Mouse (Mus musculus) common myeloid progenitor, adult 5-6 weeks (primary cell): ENCODE data around the gene Zfp652. TPM values are rescaled to one million over a fixed set of nuclear protein-coding genes. Genes with fewer than 3 reads are reported as not detected.
"Not testable (repeated sequence)": the region's sequence is repeated elsewhere in the genome, so short reads cannot be mapped to it uniquely, and the experiment has no call there.

ENCODE experiments used
- ATAC-seq: replicated peaks from 2 replicates; pipeline ENCODE4 v1.8.0; 2016; ENCODE audit warnings: low read depth, mild to moderate bottlenecking, moderate TSS enrichment, inconsistent platforms; ENCODE audit not compliant: poor library complexity, severe bottlenecking
- total RNA-seq: library from RNA; stranded (forward); fragments of 200-1000, 187-1606 nt; gene quantifications from 2 replicates; pipeline ENCODE4 v1.2.3, GENCODE M21; 2017

Gene Zfp652
- total RNA-seq = 19.7 and 22.2 TPM in 2 replicates

- peak; percentile 76 for ATAC-seq
Measured at GRCm38 (mm10) chr11:95712563-95713224, at the start of gene Zfp652. Gene Zfp652 (plus strand): TSS chr11:95712673.

- ATAC-seq = peak; percentile 96
Measured at GRCm38 (mm10) chr11:95666529-95667149, 45.8 kb upstream of the Zfp652 start, which contains the start of gene Phb. Gene Phb (plus strand): TSS chr11:95666957.

- ATAC-seq = peak; percentile 24; the same call in 1 of the 2 replicates
Measured at GRCm38 (mm10) chr11:95667177-95667576, 45.3 kb upstream of the Zfp652 start.

- not testable (repeated sequence) for ATAC-seq
Measured at GRCm38 (mm10) chr11:95668086-95668485, 44.4 kb upstream of the Zfp652 start.

- ATAC-seq = no peak
Measured at GRCm38 (mm10) chr11:95675498-95675897, 37.0 kb upstream of the Zfp652 start.

GRCm38 (mm10) chr11:95676307-95676706 lies 36.2 kb upstream of the Zfp652 start:
- peak; percentile 43 for ATAC-seq

GRCm38 (mm10) chr11:95677925-95678701 lies 34.4 kb upstream of the Zfp652 start:
- ATAC-seq = no peak

- no peak for ATAC-seq
Measured at GRCm38 (mm10) chr11:95681995-95682601, 30.4 kb upstream of the Zfp652 start.

- ATAC-seq = no peak
Measured at GRCm38 (mm10) chr11:95682946-95683345, 29.5 kb upstream of the Zfp652 start.

GRCm38 (mm10) chr11:95686031-95686430 lies 26.4 kb upstream of the Zfp652 start:
- peak; percentile 60 for ATAC-seq

- no peak for ATAC-seq
Measured at GRCm38 (mm10) chr11:95687084-95687656, 25.3 kb upstream of the Zfp652 start.

- peak; percentile 72 for ATAC-seq
Measured at GRCm38 (mm10) chr11:95688515-95688914, 24.0 kb upstream of the Zfp652 start.

- peak; percentile 23 for ATAC-seq
Measured at GRCm38 (mm10) chr11:95688981-95689380, 23.5 kb upstream of the Zfp652 start.

GRCm38 (mm10) chr11:95689544-95689943 lies 22.9 kb upstream of the Zfp652 start:
- no peak for ATAC-seq

- ATAC-seq = no peak
Measured at GRCm38 (mm10) chr11:95698541-95698940, 13.9 kb upstream of the Zfp652 start.

GRCm38 (mm10) chr11:95700778-95701739 lies 11.4 kb upstream of the Zfp652 start:
- peak; percentile 45; the same call in 1 of the 2 replicates for ATAC-seq

- peak; percentile 49 for ATAC-seq
Measured at GRCm38 (mm10) chr11:95704032-95704969, 8.2 kb upstream of the Zfp652 start.

- ATAC-seq = no peak
Measured at GRCm38 (mm10) chr11:95704970-95705330, 7.5 kb upstream of the Zfp652 start.
